Mouse (Mus musculus): Measurements from ENCODE around the gene Ubox5.

The Ubox5 gene

GRCm38 (mm10) chr2:130634006-130634738 lies 4.3 kb upstream of the Ubox5 start:
- DNase-seq (ENCODE audit: low spot score in 2 of 2): no peak

GRCm38 (mm10) chr2:130632887-130633675 lies 3.2 kb upstream of the Ubox5 start:
- no peak for DNase-seq (ENCODE audit: low spot score in 2 of 2)

GRCm38 (mm10) chr2:130632416-130632815 lies 2.6 kb upstream of the Ubox5 start:
- no peak for DNase-seq (ENCODE audit: low spot score in 2 of 2)

- no peak for DNase-seq (ENCODE audit: low spot score in 2 of 2)
Observed at GRCm38 (mm10) chr2:130629080-130629838, 579 bp downstream of the Ubox5 start.

GRCm38 (mm10) chr2:130628424-130628823 lies 1.4 kb downstream of the Ubox5 start:
- no peak for DNase-seq (ENCODE audit: low spot score in 2 of 2)

GRCm38 (mm10) chr2:130618972-130619371 lies 10.9 kb downstream of the Ubox5 start:
- DNase-seq (ENCODE audit: low spot score in 2 of 2): no peak

- DNase-seq (ENCODE audit: low spot score in 2 of 2): no peak
Observed at GRCm38 (mm10) chr2:130613091-130613490, 16.7 kb downstream of the Ubox5 start.

GRCm38 (mm10) chr2:130602195-130602594 lies 27.6 kb downstream of the Ubox5 start:
- no peak for DNase-seq (ENCODE audit: low spot score in 2 of 2)

- DNase-seq (ENCODE audit: low spot score in 2 of 2): no peak
Observed at GRCm38 (mm10) chr2:130598399-130598798, 31.4 kb downstream of the Ubox5 start.

- peak in 1 of 2 experiments; percentile 57 for DNase-seq (ENCODE audit: low spot score in 2 of 2)
Observed at GRCm38 (mm10) chr2:130597601-130598010, 32.2 kb downstream of the Ubox5 start.

- no peak for DNase-seq (ENCODE audit: low spot score in 2 of 2)
Observed at GRCm38 (mm10) chr2:130595596-130595995, 34.2 kb downstream of the Ubox5 start.

GRCm38 (mm10) chr2:130591016-130591415 lies 38.8 kb downstream of the Ubox5 start:
- no peak for DNase-seq (ENCODE audit: low spot score in 2 of 2)

GRCm38 (mm10) chr2:130589761-130590160 lies 40.1 kb downstream of the Ubox5 start:
- DNase-seq (ENCODE audit: low spot score in 2 of 2): no peak

GRCm38 (mm10) chr2:130589157-130589556 lies 40.7 kb downstream of the Ubox5 start:
- no peak for DNase-seq (ENCODE audit: low spot score in 2 of 2)

GRCm38 (mm10) chr2:130588373-130588772 lies 41.5 kb downstream of the Ubox5 start:
- DNase-seq (ENCODE audit: low spot score in 2 of 2): no peak

- DNase-seq (ENCODE audit: low spot score in 2 of 2): peak; percentile 72 to 75
Observed at GRCm38 (mm10) chr2:130586016-130586415, 43.8 kb downstream of the Ubox5 start.

GRCm38 (mm10) chr2:130583902-130584560 lies 45.8 kb downstream of the Ubox5 start:
- no peak for DNase-seq (ENCODE audit: low spot score in 2 of 2)

- no peak for DNase-seq (ENCODE audit: low spot score in 2 of 2)
Observed at GRCm38 (mm10) chr2:130582552-130582951, 47.3 kb downstream of the Ubox5 start, which contains the start of gene Avp. Gene Avp, minus strand, starts transcription at chr2:130582554.

GRCm38 (mm10) chr2:130581201-130581600 lies 48.6 kb downstream of the Ubox5 start:
- DNase-seq (ENCODE audit: low spot score in 2 of 2): no peak

GRCm38 (mm10) chr2:130579791-130580190 lies 50.0 kb downstream of the Ubox5 start:
- no peak for DNase-seq (ENCODE audit: low spot score in 2 of 2)

- DNase-seq (ENCODE audit: low spot score in 2 of 2): peak in 1 of 2 experiments; percentile 57
Observed at GRCm38 (mm10) chr2:130578148-130578547, 51.7 kb downstream of the Ubox5 start.

- peak in 1 of 2 experiments; percentile 43 for DNase-seq (ENCODE audit: low spot score in 2 of 2)
Observed at GRCm38 (mm10) chr2:130577632-130578031, 52.2 kb downstream of the Ubox5 start.

All from right cerebral cortex, postnatal 10 days (tissue).